18 mouse cellular contexts compared by ENCODE assay signal in the genomic region with DNA sequence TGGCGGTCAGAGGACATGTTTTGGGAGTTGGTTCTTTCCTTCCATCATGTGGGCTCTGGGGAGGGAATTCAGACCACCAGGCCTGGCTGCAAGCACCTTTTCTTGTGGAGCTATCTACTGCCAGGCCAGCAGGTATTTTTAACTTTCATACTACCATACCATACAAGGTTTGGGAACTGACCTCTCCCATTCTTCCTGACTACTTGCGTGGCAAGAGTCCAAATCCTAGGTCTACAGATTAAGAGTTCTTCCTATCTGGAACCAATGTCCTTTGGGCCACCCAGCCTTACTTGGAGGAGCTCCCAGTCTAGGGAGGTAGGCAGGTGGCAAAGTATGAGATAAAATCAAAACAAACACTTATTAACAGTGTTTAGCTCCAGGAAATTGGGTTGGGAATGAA. TPM values are rescaled to one million over a fixed set of nuclear protein-coding genes. Genes with fewer than 3 reads are reported as not detected.
DNase-seq lines count a peak whose midpoint lies in the region; ATAC-seq and TF ChIP-seq lines count a peak whose summit lies in the region.
"Had no signal": no experiment of that assay in that cellular context is flagged by ENCODE, and none has a peak within 500 bp of the region (broad histone marks: within the 10 kb centered on the region; RNA-seq: fewer than 3 reads in every experiment).

No protein-coding gene starts in this region.

- no peak overlapping the region for H3K27ac ChIP-seq in embryonic facial prominence, embryonic 14.5 days (replicated peaks; ENCODE audit: low read depth, low read length)
- no peak overlapping the region for H3K27ac ChIP-seq in embryonic facial prominence, embryonic 10.5 days (replicated peaks)
- peak overlapping the region; percentile 49; the same call in 1 of the 2 replicates for H3K27ac ChIP-seq in ES-E14 (ENCODE audit: insufficient read depth, low read depth, low read length, poor library complexity, severe bottlenecking)
- H3K27ac ChIP-seq in heart, embryonic 13.5 days (replicated peaks) = peak overlapping the region; percentile 78
- H3K27ac ChIP-seq: embryonic facial prominence, embryonic 13.5 days; limb, embryonic 13.5 days; liver, embryonic 14.5 days; macrophage; midbrain, embryonic 12.5 days had no signal

- no peaks in the 10 kb centered on the region for H3K27me3 ChIP-seq in embryonic facial prominence, embryonic 14.5 days (replicated peaks; ENCODE audit: control insufficient read depth, insufficient read depth, low read length)
- H3K27me3 ChIP-seq in embryonic facial prominence, embryonic 10.5 days (replicated peaks; ENCODE audit: low read depth, poor library complexity, severe bottlenecking) = no peaks in the 10 kb centered on the region
- no peaks in the 10 kb centered on the region for H3K27me3 ChIP-seq in heart, embryonic 13.5 days (replicated peaks)
- H3K27me3 ChIP-seq: embryonic facial prominence, embryonic 13.5 days; limb, embryonic 13.5 days; midbrain, embryonic 12.5 days had no signal

- no peaks in the 10 kb centered on the region for H3K9me3 ChIP-seq in embryonic facial prominence, embryonic 14.5 days (ENCODE audit: control insufficient read depth, low read length)
- no peaks in the 10 kb centered on the region for H3K9me3 ChIP-seq in embryonic facial prominence, embryonic 10.5 days
- no peaks in the 10 kb centered on the region for H3K9me3 ChIP-seq in ES-E14 (ENCODE audit: control insufficient read depth, insufficient read depth, low read depth, low read length)
- no peaks in the 10 kb centered on the region for H3K9me3 ChIP-seq in heart, embryonic 13.5 days
- H3K9me3 ChIP-seq: embryonic facial prominence, embryonic 13.5 days; limb, embryonic 13.5 days; midbrain, embryonic 12.5 days had no signal

- no peak for ATAC-seq in embryonic facial prominence, embryonic 14.5 days (ENCODE audit: low read depth)
- ATAC-seq in heart, embryonic 13.5 days (ENCODE audit: extremely low read depth, insufficient number of reproducible peaks, low FRiP score, low TSS enrichment) = no peak
- ATAC-seq: CD4-positive, CD25-positive, alpha-beta regulatory T cell, adult 4 months; inflammation-experienced regulatory T-cells, adult 6 months had no signal

- H3K4me1 ChIP-seq in embryonic facial prominence, embryonic 14.5 days (ENCODE audit: control insufficient read depth, insufficient read depth, low read length) = no peaks in the 10 kb centered on the region
- peaks cover 15% of the 10 kb centered on the region for H3K4me1 ChIP-seq in embryonic facial prominence, embryonic 10.5 days
- peaks cover 1 to 11% of the 10 kb centered on the region in 2 experiments; a peak in 2 of 4 replicates for H3K4me1 ChIP-seq in ES-E14 (ENCODE audit: control insufficient read depth in 2 of 2, insufficient read depth in 2 of 2, low read length in 2 of 2, poor library complexity in 1 of 2)
- peaks cover 47% of the 10 kb centered on the region for H3K4me1 ChIP-seq in heart, embryonic 13.5 days

- WGBS in embryonic facial prominence, embryonic 14.5 days = 91% methylated on average over 2 of the region's 2 CpGs
- 82% methylated on average over 2 of the region's 2 CpGs for WGBS in embryonic facial prominence, embryonic 10.5 days
- WGBS in heart, embryonic 13.5 days = 41% methylated on average over 2 of the region's 2 CpGs

- no peak overlapping the region for H3K9ac ChIP-seq in embryonic facial prominence, embryonic 14.5 days (ENCODE audit: low read depth, low read length)
- no peak overlapping the region for H3K9ac ChIP-seq in ES-E14 (ENCODE audit: insufficient read depth, low read depth, low read length, poor library complexity, severe bottlenecking)
- H3K9ac ChIP-seq in heart, embryonic 13.5 days = no peak overlapping the region
- H3K9ac ChIP-seq: embryonic facial prominence, embryonic 13.5 days; limb, embryonic 13.5 days; liver, embryonic 14.5 days; midbrain, embryonic 12.5 days had no signal

- DNase-seq in embryonic facial prominence, embryonic 14.5 days (ENCODE audit: low spot score) = peak; percentile 3
- DNase-seq in embryonic facial prominence, embryonic 10.5 days (ENCODE audit: low spot score) = no peak
- no peak for DNase-seq in ES-E14 (ENCODE audit: low read depth, low spot score)
- DNase-seq in heart, postnatal 36 days = peak; percentile 38 to 56
- DNase-seq in cerebellum, postnatal 36 days = no peak
- no peak for DNase-seq in embryo, embryonic 10.5 days (ENCODE audit: low spot score)
- no peak for DNase-seq in cerebellum, adult 18-20 months
- DNase-seq: cerebellum, adult 11 months; kidney, adult 9 months; kidney, postnatal 4 days had no signal

- no peak overlapping the region for H3K4me2 ChIP-seq in embryonic facial prominence, embryonic 14.5 days (ENCODE audit: low read depth, low read length)
- no peak overlapping the region for H3K4me2 ChIP-seq in heart, embryonic 13.5 days
- H3K4me2 ChIP-seq: embryonic facial prominence, embryonic 13.5 days; limb, embryonic 13.5 days; midbrain, embryonic 12.5 days had no signal

- H3K36me3 ChIP-seq in embryonic facial prominence, embryonic 14.5 days (ENCODE audit: control insufficient read depth, insufficient read depth, low read length) = no peaks in the 10 kb centered on the region
- no peaks in the 10 kb centered on the region for H3K36me3 ChIP-seq in embryonic facial prominence, embryonic 10.5 days (replicated peaks)
- H3K36me3 ChIP-seq in ES-E14 (ENCODE audit: control insufficient read depth, insufficient read depth, low read length, poor library complexity, severe bottlenecking) = no peaks in the 10 kb centered on the region
- no peaks in the 10 kb centered on the region for H3K36me3 ChIP-seq in heart, embryonic 13.5 days
- H3K36me3 ChIP-seq: embryonic facial prominence, embryonic 13.5 days; limb, embryonic 13.5 days; midbrain, embryonic 12.5 days had no signal

- H3K4me3 ChIP-seq in embryonic facial prominence, embryonic 14.5 days (ENCODE audit: low read depth, low read length) = no peak overlapping the region
- H3K4me3 ChIP-seq in embryonic facial prominence, embryonic 10.5 days = no peak overlapping the region
- H3K4me3 ChIP-seq in ES-E14 (ENCODE audit: insufficient read depth in 1 of 2, low read depth in 1 of 2, low read length in 2 of 2, poor library complexity in 1 of 2, severe bottlenecking in 1 of 2) = no peak overlapping the region
- no peak overlapping the region for H3K4me3 ChIP-seq in heart, embryonic 13.5 days
- H3K4me3 ChIP-seq: embryonic facial prominence, embryonic 13.5 days; limb, embryonic 13.5 days; midbrain, embryonic 12.5 days had no signal

- in situ Hi-C loops in ES-E14 (cut with MboI; ENCODE audit: low sequenced_read_pairs in 2 of 2, unreplicated experiment in 2 of 2) = no loop called here

- intact Hi-C loops in heart, postnatal 36 days (cut with DNase I) = loop anchor here (5.0 kb wide), 1 partner anchor 56 kb away; a partner anchor contains a TSS

TF ChIP-seq in ES-E14, 5 proteins besides CTCF, POLR2A, EP300 and RAD21:
- TF ChIP-seq HCFC1 (IDR thresholded peaks at IDR 0.05; ENCODE audit: borderline replicate concordance, insufficient read depth, low read length) (no peak), ZC3H11A (IDR thresholded peaks at IDR 0.05; ENCODE audit: borderline replicate concordance, low read depth, low read length) (no peak), CHD2 (IDR thresholded peaks at IDR 0.05; ENCODE audit: low read depth, low read length) (no peak)

RNA-seq across cellular contexts. Expression of a gene that starts 3.4 kb away (rescaled TPM):
- 23.6 TPM in 2 replicates for polyA plus RNA-seq in embryonic facial prominence, embryonic 14.5 days (2014; fragmentation: Nextera tagmentation; extraction: Ambion mirVana)
- 28.6 and 29.4 TPM in 2 replicates for polyA plus RNA-seq in embryonic facial prominence, embryonic 10.5 days (2016; fragmentation: Nextera tagmentation; extraction: Ambion mirVana)
- total RNA-seq in ES-E14 (2012; rRNA removed) = 16.5 and 16.7 TPM in 2 replicates
- polyA plus RNA-seq in heart, embryonic 13.5 days (2015; fragmentation: Nextera tagmentation; extraction: Ambion mirVana) = 21.8 and 23.7 TPM in 2 replicates
- total RNA-seq in heart, postnatal 36 days (2021) = 1 to 10 TPM; 9.2 to 9.8 TPM

RNA-seq across cellular contexts. Expression of a gene that starts 57.4 kb away (rescaled TPM):
- 15.7 and 16.3 TPM in 2 replicates for polyA plus RNA-seq in embryonic facial prominence, embryonic 14.5 days (2014; fragmentation: Nextera tagmentation; extraction: Ambion mirVana)
- polyA plus RNA-seq in embryonic facial prominence, embryonic 10.5 days (2016; fragmentation: Nextera tagmentation; extraction: Ambion mirVana) = 26.1 and 26.8 TPM in 2 replicates
- 23.1 and 24.0 TPM in 2 replicates for total RNA-seq in ES-E14 (2012; rRNA removed)
- polyA plus RNA-seq in heart, embryonic 13.5 days (2015; fragmentation: Nextera tagmentation; extraction: Ambion mirVana) = 13.4 and 15.0 TPM in 2 replicates
- total RNA-seq in heart, postnatal 36 days (2021) = 10 to 100 TPM in 1 of 2 experiments, 1 to 10 TPM in 1; 9.7 to 12.8 TPM

Comparison
In these comparisons a context has a peak if more than half of its experiments do, and no peak if none do; other contexts are left out.
1. DNase-seq: peak in embryonic facial prominence, embryonic 14.5 days (single experiment) and heart, postnatal 36 days (2 of 2); none in embryonic facial prominence, embryonic 10.5 days (single experiment), ES-E14 (single experiment), cerebellum, postnatal 36 days (0 of 2), embryo, embryonic 10.5 days (single experiment) and cerebellum, adult 18-20 months (0 of 2).
2. H3K27ac ChIP-seq: peak in ES-E14 (single experiment) and heart, embryonic 13.5 days (single experiment); none in embryonic facial prominence, embryonic 14.5 days (single experiment) and embryonic facial prominence, embryonic 10.5 days (single experiment).